Mouse (Mus musculus): ENCODE data around the gene Prkcg. TPM values are rescaled to one million over a fixed set of nuclear protein-coding genes. Genes with fewer than 3 reads are reported as not detected.

The Prkcg gene
- polyA plus RNA-seq (2014; fragmentation: Nextera tagmentation; extraction: Ambion mirVana) = 0.88 and 1.5 TPM in 2 replicates

GRCm38 (mm10) chr7:3288976-3289970 is at the start of gene Prkcg, which contains the start of gene Myadm:
Gene Prkcg (plus strand): TSS chr7:3289179.
Gene Myadm (plus strand): TSS chr7:3289080.
- peak within 1 kb of the TSS; percentile 88 for H3K4me2 ChIP-seq (ENCODE audit: low read depth, low read length)
- H3K27me3 ChIP-seq (ENCODE audit: control insufficient read depth, insufficient read depth, low read length) = no peaks in the 10 kb centered on the region
- no peaks in the 10 kb centered on the region for H3K9me3 ChIP-seq (ENCODE audit: control insufficient read depth, low read length)
- H3K36me3 ChIP-seq (ENCODE audit: control insufficient read depth, insufficient read depth, low read length) = peaks cover 5% of the 10 kb centered on the region; the same call in 1 of the 2 replicates
- H3K27ac ChIP-seq (ENCODE audit: low read depth, low read length) = peak within 1 kb of the TSS; percentile 84
- peak within 1 kb of the TSS; percentile 86 for H3K9ac ChIP-seq (replicated peaks; ENCODE audit: low read depth, low read length)
- H3K4me3 ChIP-seq (ENCODE audit: low read depth, low read length) = peak within 1 kb of the TSS; percentile 63
- 2% methylated on average over 30 of the region's 30 CpGs for WGBS
- ATAC-seq (ENCODE audit: low read depth) = peak; percentile 54
- H3K4me1 ChIP-seq (ENCODE audit: control insufficient read depth, insufficient read depth, low read length) = peaks cover 14% of the 10 kb centered on the region; the same call in 1 of the 2 replicates

DNA sequence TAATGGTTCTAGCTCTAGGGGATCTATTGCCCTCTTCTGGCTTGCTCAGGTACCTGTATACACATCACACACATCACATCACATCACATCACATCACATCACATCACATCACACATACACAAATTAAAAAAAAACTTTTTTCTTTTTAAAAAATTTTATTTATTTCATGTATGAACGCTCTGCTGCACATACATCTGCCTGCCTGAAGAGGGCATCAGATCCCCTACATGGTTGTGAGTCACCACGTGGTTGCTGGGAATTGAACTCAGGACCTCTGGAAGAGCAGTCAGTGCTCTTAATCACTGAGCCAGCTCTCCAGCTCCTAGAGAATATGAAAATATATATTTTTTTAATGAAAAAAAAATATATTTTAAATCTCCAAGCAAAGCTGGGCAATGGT is 49.8 kb upstream of the Prkcg start:
- 81% methylated on average over 2 of the region's 2 CpGs for WGBS
- Histone ChIP-seq H3K9ac (replicated peaks; ENCODE audit: low read depth, low read length) (no peak overlapping the region), H3K27ac (ENCODE audit: low read depth, low read length) (no peak overlapping the region), H3K4me1 (ENCODE audit: control insufficient read depth, insufficient read depth, low read length) (no peaks in the 10 kb centered on the region), H3K9me3 (ENCODE audit: control insufficient read depth, low read length) (no peaks in the 10 kb centered on the region), H3K36me3 (ENCODE audit: control insufficient read depth, insufficient read depth, low read length) (no peaks in the 10 kb centered on the region), H3K4me3 (ENCODE audit: low read depth, low read length) (no peak overlapping the region), H3K4me2 (ENCODE audit: low read depth, low read length) (no peak overlapping the region), H3K27me3 (ENCODE audit: control insufficient read depth, insufficient read depth, low read length) (no peaks in the 10 kb centered on the region)
- no peak for ATAC-seq (ENCODE audit: low read depth)

- Histone ChIP-seq H3K9me3 (ENCODE audit: control insufficient read depth, low read length) (no peaks in the 10 kb centered on the region), H3K9ac (replicated peaks; ENCODE audit: low read depth, low read length) (no peak overlapping the region), H3K4me1 (ENCODE audit: control insufficient read depth, insufficient read depth, low read length) (no peaks in the 10 kb centered on the region), H3K27me3 (ENCODE audit: control insufficient read depth, insufficient read depth, low read length) (no peaks in the 10 kb centered on the region), H3K4me3 (ENCODE audit: low read depth, low read length) (no peak overlapping the region), H3K27ac (ENCODE audit: low read depth, low read length) (no peak overlapping the region), H3K36me3 (ENCODE audit: control insufficient read depth, insufficient read depth, low read length) (no peaks in the 10 kb centered on the region), H3K4me2 (ENCODE audit: low read depth, low read length) (no peak overlapping the region)
- WGBS = 65% methylated on average over 3 of the region's 3 CpGs
- ATAC-seq (ENCODE audit: low read depth) = no peak
Observed at GRCm38 (mm10) chr7:3260701-3261100, 28.3 kb upstream of the Prkcg start.

DNA sequence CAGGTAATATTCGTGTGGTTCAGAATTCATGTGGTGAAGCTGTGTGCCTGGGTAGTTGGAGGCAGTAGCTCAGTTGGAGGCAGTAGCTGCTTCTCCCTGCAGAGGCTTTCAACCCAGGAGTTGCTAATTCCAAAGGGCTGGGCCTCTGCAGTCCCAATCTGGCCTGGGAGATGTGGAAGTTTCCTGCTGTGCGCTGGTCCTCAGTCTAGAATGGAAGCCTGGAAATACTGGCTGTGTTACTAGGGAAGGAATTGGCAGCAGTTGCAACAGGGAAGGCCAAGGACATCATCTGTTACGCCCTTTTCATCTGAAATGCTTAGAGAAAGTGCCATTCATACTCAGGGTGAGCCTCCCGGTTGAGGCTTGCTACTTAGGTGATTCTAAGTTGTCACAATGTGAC is 27.5 kb upstream of the Prkcg start:
- H3K27me3 ChIP-seq (ENCODE audit: control insufficient read depth, insufficient read depth, low read length) = no peaks in the 10 kb centered on the region
- no peaks in the 10 kb centered on the region for H3K36me3 ChIP-seq (ENCODE audit: control insufficient read depth, insufficient read depth, low read length)
- H3K4me3 ChIP-seq (ENCODE audit: low read depth, low read length) = no peak overlapping the region
- no peak overlapping the region for H3K27ac ChIP-seq (ENCODE audit: low read depth, low read length)
- no peaks in the 10 kb centered on the region for H3K9me3 ChIP-seq (ENCODE audit: control insufficient read depth, low read length)
- 66% methylated on average over 4 of the region's 4 CpGs for WGBS
- ATAC-seq (ENCODE audit: low read depth) = no peak
- H3K4me1 ChIP-seq (ENCODE audit: control insufficient read depth, insufficient read depth, low read length) = no peaks in the 10 kb centered on the region
- no peak overlapping the region for H3K9ac ChIP-seq (replicated peaks; ENCODE audit: low read depth, low read length)
- H3K4me2 ChIP-seq (ENCODE audit: low read depth, low read length) = no peak overlapping the region

DNA sequence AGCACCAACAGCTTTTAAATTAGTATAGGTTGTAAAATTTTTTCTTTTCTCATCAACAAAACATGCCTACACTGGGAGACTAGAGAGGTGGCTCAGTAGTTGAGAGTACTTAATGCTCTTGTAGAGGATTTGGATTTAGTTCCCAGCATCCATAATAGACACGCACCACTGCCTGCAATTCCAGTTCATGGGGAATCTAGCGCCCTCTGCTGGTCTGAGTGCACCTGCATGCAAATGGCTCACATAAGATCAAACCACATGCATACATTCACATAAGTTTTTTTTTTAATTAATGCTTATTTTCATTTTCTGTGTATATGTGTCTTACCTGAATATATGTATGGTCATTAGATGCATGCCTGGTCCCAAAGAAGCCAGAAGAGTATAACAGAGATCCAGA is 26.2 kb upstream of the Prkcg start:
- ATAC-seq (ENCODE audit: low read depth) = no peak
- no peak overlapping the region for H3K9ac ChIP-seq (replicated peaks; ENCODE audit: low read depth, low read length)
- H3K4me1 ChIP-seq (ENCODE audit: control insufficient read depth, insufficient read depth, low read length) = no peaks in the 10 kb centered on the region
- H3K4me3 ChIP-seq (ENCODE audit: low read depth, low read length) = no peak overlapping the region
- H3K36me3 ChIP-seq (ENCODE audit: control insufficient read depth, insufficient read depth, low read length) = no peaks in the 10 kb centered on the region
- H3K27me3 ChIP-seq (ENCODE audit: control insufficient read depth, insufficient read depth, low read length) = no peaks in the 10 kb centered on the region
- WGBS = 50% methylated on average over 2 of the region's 2 CpGs
- no peak overlapping the region for H3K27ac ChIP-seq (ENCODE audit: low read depth, low read length)
- no peak overlapping the region for H3K4me2 ChIP-seq (ENCODE audit: low read depth, low read length)
- H3K9me3 ChIP-seq (ENCODE audit: control insufficient read depth, low read length) = no peaks in the 10 kb centered on the region

GRCm38 (mm10) chr7:3264390-3265022 is 24.5 kb upstream of the Prkcg start:
- 34% methylated on average over 22 of the region's 22 CpGs for WGBS
- Histone ChIP-seq H3K36me3 (ENCODE audit: control insufficient read depth, insufficient read depth, low read length) (no peaks in the 10 kb centered on the region), H3K4me3 (ENCODE audit: low read depth, low read length) (no peak overlapping the region), H3K27me3 (ENCODE audit: control insufficient read depth, insufficient read depth, low read length) (no peaks in the 10 kb centered on the region), H3K4me1 (ENCODE audit: control insufficient read depth, insufficient read depth, low read length) (no peaks in the 10 kb centered on the region), H3K9ac (replicated peaks; ENCODE audit: low read depth, low read length) (0 out of 2 replicates have a peak overlapping the region, but pooled peaks have one; percentile 11), H3K27ac (ENCODE audit: low read depth, low read length) (no peak overlapping the region), H3K4me2 (ENCODE audit: low read depth, low read length) (no peak overlapping the region), H3K9me3 (ENCODE audit: control insufficient read depth, low read length) (no peaks in the 10 kb centered on the region)
- no peak for ATAC-seq (ENCODE audit: low read depth)

DNA sequence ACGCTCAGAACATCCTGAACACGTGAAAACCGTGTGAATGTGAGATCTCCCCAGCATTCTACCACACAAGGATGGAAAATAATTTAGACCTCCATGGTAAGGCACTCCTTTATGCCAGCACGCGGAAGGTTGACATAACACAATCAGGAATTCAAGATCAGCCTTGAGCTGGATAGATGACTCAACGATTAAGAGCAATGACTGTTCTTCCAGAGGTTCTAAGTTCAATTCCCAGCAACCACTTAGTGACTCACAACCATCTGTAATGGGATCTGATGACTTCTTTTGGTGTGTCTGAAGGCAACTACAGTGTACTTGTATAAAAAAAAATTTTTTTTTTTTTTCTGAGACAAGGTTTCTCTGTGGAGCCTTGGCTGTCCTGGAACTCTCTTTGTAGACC is 23.7 kb upstream of the Prkcg start:
- H3K4me2 ChIP-seq (ENCODE audit: low read depth, low read length) = no peak overlapping the region
- no peak overlapping the region for H3K9ac ChIP-seq (replicated peaks; ENCODE audit: low read depth, low read length)
- H3K36me3 ChIP-seq (ENCODE audit: control insufficient read depth, insufficient read depth, low read length) = no peaks in the 10 kb centered on the region
- ATAC-seq (ENCODE audit: low read depth) = no peak
- H3K27ac ChIP-seq (ENCODE audit: low read depth, low read length) = no peak overlapping the region
- no peak overlapping the region for H3K4me3 ChIP-seq (ENCODE audit: low read depth, low read length)
- no peaks in the 10 kb centered on the region for H3K9me3 ChIP-seq (ENCODE audit: control insufficient read depth, low read length)
- 68% methylated on average over 6 of the region's 6 CpGs for WGBS
- no peaks in the 10 kb centered on the region for H3K27me3 ChIP-seq (ENCODE audit: control insufficient read depth, insufficient read depth, low read length)
- H3K4me1 ChIP-seq (ENCODE audit: control insufficient read depth, insufficient read depth, low read length) = no peaks in the 10 kb centered on the region

- Histone ChIP-seq H3K36me3 (ENCODE audit: control insufficient read depth, insufficient read depth, low read length) (no peaks in the 10 kb centered on the region), H3K9me3 (ENCODE audit: control insufficient read depth, low read length) (no peaks in the 10 kb centered on the region), H3K4me2 (ENCODE audit: low read depth, low read length) (no peak overlapping the region), H3K4me1 (ENCODE audit: control insufficient read depth, insufficient read depth, low read length) (no peaks in the 10 kb centered on the region), H3K9ac (replicated peaks; ENCODE audit: low read depth, low read length) (no peak overlapping the region), H3K27me3 (ENCODE audit: control insufficient read depth, insufficient read depth, low read length) (no peaks in the 10 kb centered on the region), H3K4me3 (ENCODE audit: low read depth, low read length) (no peak overlapping the region), H3K27ac (ENCODE audit: low read depth, low read length) (no peak overlapping the region)
- no peak for ATAC-seq (ENCODE audit: low read depth)
- 84% methylated on average over 3 of the region's 3 CpGs for WGBS
Observed at GRCm38 (mm10) chr7:3267261-3267660, 21.7 kb upstream of the Prkcg start.

GRCm38 (mm10) chr7:3267888-3268287 is 21.1 kb upstream of the Prkcg start:
- Histone ChIP-seq H3K4me1 (ENCODE audit: control insufficient read depth, insufficient read depth, low read length) (no peaks in the 10 kb centered on the region), H3K4me3 (ENCODE audit: low read depth, low read length) (no peak overlapping the region), H3K9ac (replicated peaks; ENCODE audit: low read depth, low read length) (no peak overlapping the region), H3K27ac (ENCODE audit: low read depth, low read length) (no peak overlapping the region), H3K27me3 (ENCODE audit: control insufficient read depth, insufficient read depth, low read length) (no peaks in the 10 kb centered on the region), H3K9me3 (ENCODE audit: control insufficient read depth, low read length) (no peaks in the 10 kb centered on the region), H3K36me3 (ENCODE audit: control insufficient read depth, insufficient read depth, low read length) (no peaks in the 10 kb centered on the region), H3K4me2 (ENCODE audit: low read depth, low read length) (no peak overlapping the region)
- no peak for ATAC-seq (ENCODE audit: low read depth)
- 66% methylated on average over 8 of the region's 8 CpGs for WGBS
